ENCODE assay signal across 34 mouse cellular contexts in the genomic region with DNA sequence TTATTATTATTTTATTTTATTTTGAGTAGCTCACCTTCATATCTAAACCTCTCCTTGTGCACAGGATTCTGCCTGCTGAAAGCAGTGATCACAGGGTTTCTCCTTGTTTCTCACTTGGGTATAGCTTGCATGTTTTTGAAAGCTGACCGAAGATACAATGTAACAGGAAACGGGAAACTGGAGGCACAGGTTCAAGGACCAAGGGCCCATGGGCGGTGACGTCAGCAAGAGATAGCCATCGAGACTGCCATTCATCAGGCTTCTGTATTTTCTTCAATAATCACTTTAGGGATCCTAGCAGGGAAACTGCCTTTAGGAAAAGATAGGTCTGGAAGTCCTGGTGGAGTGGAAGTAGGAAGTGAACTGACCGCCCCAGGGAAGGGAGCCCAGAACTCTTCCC.
"Had no signal": no experiment of that assay in that cellular context is flagged by ENCODE, and none has a peak within 500 bp of the region (broad histone marks: within the 10 kb centered on the region; RNA-seq: fewer than 3 reads in every experiment).

No protein-coding gene starts in this region.

- ATAC-seq: hindbrain, embryonic 16.5 days; hindbrain, postnatal 0 days; inflammation-experienced regulatory T-cells, adult 6 months; intestine, embryonic 15.5 days; intestine, embryonic 16.5 days; intestine, postnatal 0 days had no signal

- H3K27me3 ChIP-seq: heart, embryonic 13.5 days; heart, embryonic 15.5 days; intestine, embryonic 15.5 days; kidney, embryonic 15.5 days had no signal

- H3K4me2 ChIP-seq: heart, embryonic 11.5 days; heart, embryonic 12.5 days; heart, embryonic 13.5 days; heart, embryonic 15.5 days; hindbrain, embryonic 12.5 days; hindbrain, embryonic 14.5 days; intestine, embryonic 15.5 days; kidney, embryonic 15.5 days had no signal

- H3K27ac ChIP-seq: heart, embryonic 10.5 days; heart, embryonic 13.5 days; heart, embryonic 15.5 days; hindbrain, embryonic 10.5 days; hindbrain, embryonic 12.5 days; hindbrain, embryonic 14.5 days; hindbrain, embryonic 15.5 days; hindbrain, postnatal 0 days; intestine, embryonic 15.5 days; kidney, embryonic 15.5 days; kidney, postnatal 0 days; layer of hippocampus, adult 2 months; left cerebral cortex, adult 2 months had no signal

- DNase-seq: heart, postnatal 10 days; heart, postnatal 14 days; heart, postnatal 36 days; heart, postnatal 4 days; kidney, adult 11 months; kidney, adult 18-20 months; kidney, adult 2 months; kidney, adult 8-10 months; kidney, adult 9 months; kidney, postnatal 10 days; kidney, postnatal 14 days; kidney, postnatal 36 days; kidney, postnatal 4 days; layer of hippocampus, adult 9-11 months; layer of hippocampus, postnatal 36 days had no signal

- H3K9me3 ChIP-seq: heart, embryonic 15.5 days; hindbrain, embryonic 12.5 days; hindbrain, embryonic 15.5 days; intestine, embryonic 15.5 days; kidney, embryonic 15.5 days had no signal

- H3K4me3 ChIP-seq: heart, embryonic 10.5 days; heart, embryonic 12.5 days; heart, embryonic 13.5 days; heart, embryonic 15.5 days; hindbrain, embryonic 12.5 days; hindbrain, embryonic 15.5 days; intestine, embryonic 15.5 days; kidney, embryonic 15.5 days; layer of hippocampus, adult 2 months; left cerebral cortex, adult 2 months had no signal

- H3K9ac ChIP-seq: heart, embryonic 12.5 days; heart, embryonic 13.5 days; heart, embryonic 15.5 days; hindbrain, embryonic 12.5 days; hindbrain, embryonic 14.5 days; hindbrain, embryonic 15.5 days; intestine, embryonic 15.5 days; kidney, embryonic 15.5 days had no signal
